Mouse (Mus musculus) hindbrain, embryonic 12.5 days (tissue): ENCODE data around the gene Rnf2. TPM values are rescaled to one million over a fixed set of nuclear protein-coding genes. Genes with fewer than 3 reads are reported as not detected.

Source experiments
- ATAC-seq: fragments of 200-750 bp; cut with Nextera tagmentation; 2 replicates; pipeline ENCODE4 v1.8.0; 2017; ENCODE audit warnings: moderate TSS enrichment; ENCODE audit not compliant: low FRiP score
- H3K27ac ChIP-seq: fragments of 300-500 bp; sonication (generic); 2 replicates; pipeline ENCODE4 v1.5.1; 2016; ENCODE audit warnings: mild to moderate bottlenecking
- H3K27me3 ChIP-seq: fragments of 300-500 bp; sonication (generic); 2 replicates; pipeline ENCODE4 v1.6.1; 2016; ENCODE audit warnings: mild to moderate bottlenecking
- H3K36me3 ChIP-seq: fragments of 300-500 bp; sonication (generic); 2 replicates; pipeline ENCODE4 v1.6.1; 2016; ENCODE audit warnings: mild to moderate bottlenecking
- H3K4me1 ChIP-seq: fragments of 300-500 bp; sonication (generic); 2 replicates; pipeline ENCODE4 v1.6.1; 2016
- H3K4me2 ChIP-seq: fragments of 300-500 bp; sonication (generic); replicated peaks from 2 replicates; pipeline ENCODE4 v1.6.1; 2016; ENCODE audit warnings: mild to moderate bottlenecking
- H3K4me3 ChIP-seq: fragments of 300-500 bp; sonication (generic); 2 replicates; pipeline ENCODE4 v1.5.1; 2016; ENCODE audit warnings: mild to moderate bottlenecking
- H3K9ac ChIP-seq: fragments of 300-500 bp; sonication (generic); 2 replicates; pipeline ENCODE4 v1.6.1; 2016; ENCODE audit warnings: mild to moderate bottlenecking, moderate library complexity
- H3K9me3 ChIP-seq: fragments of 300-500 bp; sonication (generic); replicated peaks from 2 replicates; pipeline ENCODE4 v1.6.1; 2016; ENCODE audit warnings: mild to moderate bottlenecking
- WGBS: fragments of 180-500 bp; shearing (Covaris S2); methylation state at CpG from one replicate; pipeline ENCODE4 v1.1.7; 2016; 5-methylcytosine and 5-hydroxymethylcytosine counted together
- polyA plus RNA-seq: library from polyadenylated mRNA; unstranded; fragments of >200 nt; fragmentation: Nextera tagmentation; extraction: Ambion mirVana; gene quantifications from 2 replicates; pipeline ENCODE4 v1.2.1, GENCODE M21; 2016

Gene Rnf2
- polyA plus RNA-seq, 1 experiment from 2014 or later: 132 TPM

GRCm38 (mm10) chr1:151471429-151471828, 29.3 kb downstream of the Rnf2 start:
- no peak overlapping the region for H3K27ac ChIP-seq
- H3K27me3 ChIP-seq: no peaks in the 10 kb centered on the region
- no peaks in the 10 kb centered on the region for H3K9me3 ChIP-seq
- WGBS: 43% methylated on average over 7 of the region's 7 CpGs
- no peak overlapping the region for H3K9ac ChIP-seq
- peaks cover 67% of the 10 kb centered on the region for H3K36me3 ChIP-seq
- H3K4me2 ChIP-seq: no peak overlapping the region
- H3K4me1 ChIP-seq: 0 out of 2 replicates have a peak, but pooled peaks cover 2% of the 10 kb centered on the region
- ATAC-seq: no peak
- no peak overlapping the region for H3K4me3 ChIP-seq

GRCm38 (mm10) chr1:151466571-151466970, 34.2 kb downstream of the Rnf2 start:
- Histone ChIP-seq H3K9ac (no peak overlapping the region), H3K4me1 (0 out of 2 replicates have a peak, but pooled peaks cover 2% of the 10 kb centered on the region), H3K4me2 (no peak overlapping the region), H3K4me3 (no peak overlapping the region), H3K9me3 (no peaks in the 10 kb centered on the region), H3K36me3 (peaks cover 37% of the 10 kb centered on the region), H3K27me3 (no peaks in the 10 kb centered on the region), H3K27ac (no peak overlapping the region)
- no peak for ATAC-seq
- 87% methylated on average over 4 of the region's 4 CpGs for WGBS

GRCm38 (mm10) chr1:151464914-151465313, 35.8 kb downstream of the Rnf2 start:
- ATAC-seq: no peak
- H3K4me3 ChIP-seq: no peak overlapping the region
- H3K27ac ChIP-seq: no peak overlapping the region
- H3K4me1 ChIP-seq: no peaks in the 10 kb centered on the region
- H3K4me2 ChIP-seq: no peak overlapping the region
- H3K9ac ChIP-seq: no peak overlapping the region
- H3K36me3 ChIP-seq: peaks cover 38% of the 10 kb centered on the region; the same call in 1 of the 2 replicates
- no peaks in the 10 kb centered on the region for H3K27me3 ChIP-seq
- no peaks in the 10 kb centered on the region for H3K9me3 ChIP-seq
- 49% methylated on average over 4 of the region's 4 CpGs for WGBS

GRCm38 (mm10) chr1:151461265-151461664, 39.5 kb downstream of the Rnf2 start:
- WGBS: 75% methylated on average over 9 of the region's 9 CpGs
- no peak overlapping the region for H3K4me3 ChIP-seq
- no peaks in the 10 kb centered on the region for H3K4me1 ChIP-seq
- no peak overlapping the region for H3K27ac ChIP-seq
- H3K9ac ChIP-seq: no peak overlapping the region
- H3K36me3 ChIP-seq: peaks cover 51% of the 10 kb centered on the region
- H3K4me2 ChIP-seq: no peak overlapping the region
- no peak for ATAC-seq
- no peaks in the 10 kb centered on the region for H3K27me3 ChIP-seq
- no peaks in the 10 kb centered on the region for H3K9me3 ChIP-seq

GRCm38 (mm10) chr1:151457087-151457486, 43.7 kb downstream of the Rnf2 start:
- 85% methylated on average over 5 of the region's 5 CpGs for WGBS

GRCm38 (mm10) chr1:151451946-151452345, 48.8 kb downstream of the Rnf2 start:
- H3K36me3 ChIP-seq: peaks cover 75% of the 10 kb centered on the region
- ATAC-seq: no peak
- 97% methylated on average over 11 of the region's 11 CpGs for WGBS
- no peaks in the 10 kb centered on the region for H3K27me3 ChIP-seq
- H3K9me3 ChIP-seq: no peaks in the 10 kb centered on the region
- no peaks in the 10 kb centered on the region for H3K4me1 ChIP-seq
- no peak overlapping the region for H3K4me3 ChIP-seq
- no peak overlapping the region for H3K9ac ChIP-seq
- H3K4me2 ChIP-seq: no peak overlapping the region
- no peak overlapping the region for H3K27ac ChIP-seq

More at GRCm38 (mm10) chr1:151457087-151457486, 43.7 kb downstream of the Rnf2 start:
- H3K4me2 ChIP-seq: no peak overlapping the region
- H3K36me3 ChIP-seq: peaks cover 70% of the 10 kb centered on the region
- H3K9ac ChIP-seq: no peak overlapping the region
- H3K4me1 ChIP-seq: no peaks in the 10 kb centered on the region
- H3K27ac ChIP-seq: no peak overlapping the region
- no peak overlapping the region for H3K4me3 ChIP-seq
- no peaks in the 10 kb centered on the region for H3K9me3 ChIP-seq
- no peaks in the 10 kb centered on the region for H3K27me3 ChIP-seq
- no peak for ATAC-seq

- Histone ChIP-seq H3K27me3 (no peaks in the 10 kb centered on the region), H3K4me3 (no peak overlapping the region), H3K9me3 (no peaks in the 10 kb centered on the region), H3K4me2 (no peak overlapping the region), H3K9ac (no peak overlapping the region), H3K4me1 (no peaks in the 10 kb centered on the region), H3K27ac (no peak overlapping the region), H3K36me3 (peaks cover 78% of the 10 kb centered on the region)
- WGBS: 88% methylated on average over 1 of the region's 2 CpGs
- no peak for ATAC-seq
Observed at GRCm38 (mm10) chr1:151450851-151451250, 49.9 kb downstream of the Rnf2 start.

- no peak for ATAC-seq
- no peak overlapping the region for H3K4me3 ChIP-seq
- no peaks in the 10 kb centered on the region for H3K9me3 ChIP-seq
- no peak overlapping the region for H3K4me2 ChIP-seq
- no peak overlapping the region for H3K9ac ChIP-seq
- 96% methylated on average over 10 of the region's 10 CpGs for WGBS
- no peak overlapping the region for H3K27ac ChIP-seq
- peaks cover 81% of the 10 kb centered on the region for H3K36me3 ChIP-seq
- no peaks in the 10 kb centered on the region for H3K4me1 ChIP-seq
- no peaks in the 10 kb centered on the region for H3K27me3 ChIP-seq
Observed at GRCm38 (mm10) chr1:151449866-151450265, 50.9 kb downstream of the Rnf2 start.

GRCm38 (mm10) chr1:151435431-151435830, 65.3 kb downstream of the Rnf2 start:
- no peaks in the 10 kb centered on the region for H3K4me1 ChIP-seq
- H3K4me2 ChIP-seq: no peak overlapping the region
- WGBS: 91% methylated on average over 6 of the region's 6 CpGs
- no peaks in the 10 kb centered on the region for H3K9me3 ChIP-seq
- no peak overlapping the region for H3K4me3 ChIP-seq
- no peak overlapping the region for H3K27ac ChIP-seq
- no peak overlapping the region for H3K9ac ChIP-seq
- H3K27me3 ChIP-seq: no peaks in the 10 kb centered on the region
- H3K36me3 ChIP-seq: peaks cover 52% of the 10 kb centered on the region
- ATAC-seq: no peak

GRCm38 (mm10) chr1:151429316-151429715, 71.4 kb downstream of the Rnf2 start:
- Histone ChIP-seq H3K4me3 (peak overlapping the region; percentile 92), H3K4me1 (peaks cover 12% of the 10 kb centered on the region), H3K9ac (peak overlapping the region; percentile 90), H3K36me3 (peaks cover 9% of the 10 kb centered on the region), H3K4me2 (peak overlapping the region; percentile 73), H3K27ac (peak overlapping the region; percentile 98), H3K9me3 (no peaks in the 10 kb centered on the region), H3K27me3 (no peaks in the 10 kb centered on the region)
- ATAC-seq: no peak
- 46% methylated on average over 9 of the region's 9 CpGs for WGBS

- peaks cover 4% of the 10 kb centered on the region; the same call in 1 of the 2 replicates for H3K36me3 ChIP-seq
- WGBS: under 1% methylated on average over 73 of the region's 74 CpGs
Observed at GRCm38 (mm10) chr1:151428263-151429221, 72.2 kb downstream of the Rnf2 start, which contains the start of the genes Swt1 and Trmt1l. Swt1 (minus strand) TSS chr1:151428455. Trmt1l (plus strand) TSS chr1:151428542.

GRCm38 (mm10) chr1:151427888-151428262, 72.9 kb downstream of the Rnf2 start:
- peak overlapping the region; percentile 92 for H3K4me3 ChIP-seq
- WGBS: under 1% methylated on average over 26 of the region's 26 CpGs
- H3K9ac ChIP-seq: peak overlapping the region; percentile 74
- H3K27ac ChIP-seq: peak overlapping the region; percentile 72
- H3K4me2 ChIP-seq: peak overlapping the region; percentile 57
- H3K4me1 ChIP-seq: peaks cover 12% of the 10 kb centered on the region
- no peaks in the 10 kb centered on the region for H3K9me3 ChIP-seq
- no peaks in the 10 kb centered on the region for H3K27me3 ChIP-seq
- peak; percentile 73; the same call in 1 of the 2 replicates for ATAC-seq
- H3K36me3 ChIP-seq: no peaks in the 10 kb centered on the region

More at GRCm38 (mm10) chr1:151428263-151429221, 72.2 kb downstream of the Rnf2 start, which contains the start of the genes Swt1 and Trmt1l:
- H3K27ac ChIP-seq: peak within 1 kb of the TSS; percentile 98
- peak within 1 kb of the TSS; percentile 73 for H3K4me2 ChIP-seq
- peak within 1 kb of the TSS; percentile 92 for H3K4me3 ChIP-seq
- no peaks in the 10 kb centered on the region for H3K27me3 ChIP-seq
- no peaks in the 10 kb centered on the region for H3K9me3 ChIP-seq
- peak; percentile 100 for ATAC-seq
- H3K4me1 ChIP-seq: peaks cover 12% of the 10 kb centered on the region
- H3K9ac ChIP-seq: peak within 1 kb of the TSS; percentile 90
